Mouse (Mus musculus) testis, adult 2 months (tissue): Measurements from ENCODE around the gene Ctbp2.

Source experiments
- CTCF ChIP-seq: fragments of 200-500 bp; IDR thresholded peaks from 2 replicates; pipeline ENCODE4 v1.5.1; 2012; ENCODE audit warnings: low read depth, mild to moderate bottlenecking, inconsistent platforms, low read length, moderate library complexity; ENCODE audit not compliant: control insufficient read depth, insufficient read depth, insufficient replicate concordance
- POLR2A ChIP-seq: fragments of 200-500 bp; IDR thresholded peaks from 2 replicates; pipeline ENCODE4 v1.6.1; 2012; ENCODE audit warnings: low read depth, mild to moderate bottlenecking, inconsistent platforms, low read length, moderate library complexity; ENCODE audit not compliant: control insufficient read depth

DNA sequence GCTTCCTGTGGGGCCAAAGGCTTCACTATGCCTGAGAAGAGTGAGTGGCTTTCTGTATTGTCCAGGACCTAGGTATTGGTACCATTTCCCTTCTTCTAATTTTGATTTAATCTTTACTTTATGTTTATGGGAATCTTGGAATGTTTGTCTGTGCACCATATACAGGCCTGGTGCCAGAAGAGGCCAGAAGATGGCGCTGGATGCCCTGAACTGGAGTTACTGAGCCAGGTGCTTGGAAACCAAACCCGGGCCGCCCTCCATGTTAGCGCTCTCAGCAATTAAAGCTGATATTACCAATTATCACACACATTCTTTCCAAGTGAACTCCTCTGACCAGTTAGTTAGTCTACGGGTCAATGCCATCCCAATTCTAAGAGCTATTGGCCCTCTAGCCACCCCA lies 69.7 kb downstream of the Ctbp2 start:
- TF ChIP-seq POLR2A (no peak), CTCF (no peak)
